Mouse (Mus musculus) midbrain, embryonic 11.5 days (tissue): Measurements from ENCODE around the gene Map1a. TPM values are rescaled to one million over a fixed set of nuclear protein-coding genes. Genes with fewer than 3 reads are reported as not detected.

ENCODE experiments used
- ATAC-seq: fragments of 200-750 bp; cut with Nextera tagmentation; 2 replicates; pipeline ENCODE4 v1.8.0; 2017; ENCODE audit warnings: moderate TSS enrichment, moderate library complexity; ENCODE audit not compliant: low FRiP score
- DNase-seq: peaks from one replicate; pipeline ENCODE4 v3.0.0; 2015; ENCODE audit warnings: low spot score; ENCODE audit errors: missing footprints
- H3K27ac ChIP-seq: fragments of 300-500 bp; sonication (generic); 2 replicates; pipeline ENCODE4 v1.5.1; 2014; ENCODE audit warnings: low read depth, low read length
- H3K27me3 ChIP-seq: fragments of 300-500 bp; sonication (generic); 2 replicates; pipeline ENCODE4 v1.6.1; 2014; ENCODE audit warnings: mild to moderate bottlenecking, low read length, moderate library complexity, mixed read lengths; ENCODE audit not compliant: control insufficient read depth, insufficient read depth
- H3K36me3 ChIP-seq: fragments of 300-500 bp; sonication (generic); 2 replicates; pipeline ENCODE4 v1.6.1; 2014; ENCODE audit warnings: mild to moderate bottlenecking, low read length, moderate library complexity, mixed read lengths; ENCODE audit not compliant: control insufficient read depth, insufficient read depth
- H3K4me1 ChIP-seq: fragments of 300-500 bp; sonication (generic); 2 replicates; pipeline ENCODE4 v1.6.1; 2014; ENCODE audit warnings: low read length; ENCODE audit not compliant: control insufficient read depth, insufficient read depth
- H3K4me2 ChIP-seq: fragments of 300-500 bp; sonication (generic); 2 replicates; pipeline ENCODE4 v1.6.1; 2014; ENCODE audit warnings: mild to moderate bottlenecking, moderate library complexity
- H3K4me3 ChIP-seq: fragments of 300-500 bp; sonication (generic); 2 replicates; pipeline ENCODE4 v1.5.1; 2014; ENCODE audit warnings: low read depth, low read length
- H3K9ac ChIP-seq: fragments of 300-500 bp; sonication (generic); 2 replicates; pipeline ENCODE4 v1.6.1; 2014; ENCODE audit warnings: low read length
- H3K9me3 ChIP-seq: fragments of 300-500 bp; sonication (generic); 2 replicates; pipeline ENCODE4 v1.6.1; 2016; ENCODE audit warnings: low read length; ENCODE audit not compliant: control insufficient read depth
- WGBS: fragments of 180-500 bp; shearing (Covaris S2); extraction: QIAGEN DNeasy Blood & Tissue Kit; methylation state at CpG from one replicate; pipeline ENCODE4 v1.1.7; 2014; 5-methylcytosine and 5-hydroxymethylcytosine counted together
- polyA plus RNA-seq: library from polyadenylated mRNA; unstranded; fragments of >200 nt; fragmentation: Nextera tagmentation; extraction: Ambion mirVana; gene quantifications from 2 replicates; pipeline ENCODE4 v1.2.1, GENCODE M21; 2014

Gene Map1a
- polyA plus RNA-seq, 1 experiment from 2014 or later: 14.3 TPM

DNA sequence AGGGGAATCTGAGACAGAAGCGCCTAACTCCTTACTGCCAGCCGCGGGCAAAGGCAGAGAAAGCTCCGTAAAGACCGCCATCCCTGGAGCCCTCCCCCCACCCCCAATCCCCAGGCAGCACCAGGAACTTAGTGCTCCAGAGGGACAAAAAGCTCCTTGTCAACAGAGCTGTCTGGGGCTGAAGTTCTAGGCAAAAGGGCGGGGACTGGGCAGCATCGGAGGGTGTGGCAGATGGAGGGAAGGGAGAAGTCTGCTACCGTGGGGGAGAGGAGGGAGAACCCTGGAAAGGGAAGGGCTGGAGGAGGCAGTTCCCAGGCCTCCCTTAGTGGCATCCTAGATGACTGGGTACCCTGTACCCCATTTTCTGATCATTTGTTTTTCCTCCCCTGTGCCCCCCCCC lies 8.7 kb downstream of the Map1a start:
- Histone ChIP-seq H3K9me3 (no peaks in the 10 kb centered on the region), H3K4me3 (no peak overlapping the region), H3K4me1 (peaks cover 45% of the 10 kb centered on the region), H3K9ac (peak overlapping the region; percentile 37), H3K4me2 (peak overlapping the region; percentile 65), H3K27ac (no peak overlapping the region), H3K36me3 (peaks cover 18% of the 10 kb centered on the region; the same call in 1 of the 2 replicates), H3K27me3 (no peaks in the 10 kb centered on the region)
- 6% methylated on average over 8 of the region's 8 CpGs for WGBS
- no peak for DNase-seq
- ATAC-seq: peak; percentile 22; the same call in 1 of the 2 replicates

DNA sequence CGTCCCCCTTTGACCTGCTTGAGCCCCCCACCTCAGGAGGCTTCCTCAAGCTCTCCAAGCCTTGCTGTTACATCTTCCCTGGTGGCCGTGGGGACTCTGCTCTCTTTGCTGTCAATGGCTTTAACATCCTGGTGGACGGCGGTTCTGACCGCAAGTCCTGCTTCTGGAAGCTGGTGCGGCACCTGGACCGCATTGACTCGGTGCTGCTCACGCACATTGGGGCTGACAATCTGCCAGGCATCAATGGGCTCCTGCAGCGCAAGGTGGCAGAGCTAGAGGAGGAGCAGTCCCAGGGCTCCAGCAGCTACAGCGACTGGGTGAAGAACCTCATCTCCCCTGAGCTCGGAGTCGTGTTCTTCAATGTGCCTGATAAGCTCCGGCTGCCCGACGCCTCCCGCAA lies 10.1 kb downstream of the Map1a start:
- Histone ChIP-seq H3K27ac (no peak overlapping the region), H3K4me3 (no peak overlapping the region), H3K27me3 (no peaks in the 10 kb centered on the region), H3K9me3 (no peaks in the 10 kb centered on the region), H3K4me2 (no peak overlapping the region), H3K36me3 (peaks cover 22% of the 10 kb centered on the region), H3K9ac (no peak overlapping the region), H3K4me1 (peaks cover 38% of the 10 kb centered on the region)
- DNase-seq (peak; percentile 61), ATAC-seq (no peak)
- 93% methylated on average over 17 of the region's 17 CpGs for WGBS

DNA sequence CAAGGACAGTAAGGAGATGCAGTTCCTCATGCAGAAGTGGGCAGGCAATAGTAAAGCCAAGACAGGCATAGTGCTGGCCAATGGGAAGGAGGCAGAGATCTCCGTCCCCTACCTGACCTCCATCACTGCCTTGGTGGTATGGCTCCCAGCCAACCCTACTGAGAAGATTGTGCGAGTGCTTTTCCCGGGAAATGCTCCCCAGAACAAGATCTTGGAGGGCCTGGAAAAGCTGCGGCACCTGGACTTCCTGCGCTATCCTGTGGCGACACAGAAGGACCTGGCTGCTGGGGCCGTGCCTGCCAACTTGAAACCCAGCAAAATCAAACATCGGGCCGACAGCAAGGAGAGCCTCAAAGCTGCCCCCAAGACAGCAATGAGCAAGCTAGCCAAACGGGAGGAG lies 10.6 kb downstream of the Map1a start:
- Histone ChIP-seq H3K4me2 (no peak overlapping the region), H3K9me3 (no peaks in the 10 kb centered on the region), H3K36me3 (peaks cover 22% of the 10 kb centered on the region), H3K4me3 (no peak overlapping the region), H3K27ac (no peak overlapping the region), H3K27me3 (no peaks in the 10 kb centered on the region), H3K9ac (no peak overlapping the region), H3K4me1 (peaks cover 33% of the 10 kb centered on the region)
- no peak for ATAC-seq
- no peak for DNase-seq
- 89% methylated on average over 10 of the region's 10 CpGs for WGBS

DNA sequence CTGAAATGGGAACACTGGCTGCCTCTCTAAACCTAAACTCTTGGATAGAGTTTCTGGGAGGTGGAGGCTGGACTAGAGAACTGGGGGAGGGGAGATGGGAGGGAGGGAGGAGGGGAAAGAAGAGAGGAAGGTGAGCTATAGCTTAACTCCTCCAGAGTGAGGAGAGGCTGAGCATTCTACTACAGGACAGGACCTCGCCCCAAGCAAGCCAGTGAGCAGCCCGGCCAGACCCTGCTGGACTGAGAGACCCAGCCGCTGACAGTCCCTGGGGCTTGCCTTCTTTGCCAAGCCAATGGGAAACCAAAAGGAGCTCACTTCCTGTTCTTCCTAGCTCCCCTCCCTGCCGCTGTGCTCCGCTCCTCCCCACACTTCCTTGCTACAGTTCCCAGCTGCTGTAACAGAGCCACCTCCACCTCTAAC lies 19.6 kb downstream of the Map1a start:
- H3K9ac ChIP-seq: no peak overlapping the region
- H3K4me1 ChIP-seq: no peaks in the 10 kb centered on the region
- 0 out of 2 replicates have a peak, but pooled peaks cover 7% of the 10 kb centered on the region for H3K36me3 ChIP-seq
- no peak overlapping the region for H3K4me2 ChIP-seq
- ATAC-seq: no peak
- no peak for DNase-seq
- H3K4me3 ChIP-seq: no peak overlapping the region
- WGBS: 41% methylated on average over 5 of the region's 5 CpGs
- no peaks in the 10 kb centered on the region for H3K27me3 ChIP-seq
- H3K9me3 ChIP-seq: no peaks in the 10 kb centered on the region
- no peak overlapping the region for H3K27ac ChIP-seq

DNA sequence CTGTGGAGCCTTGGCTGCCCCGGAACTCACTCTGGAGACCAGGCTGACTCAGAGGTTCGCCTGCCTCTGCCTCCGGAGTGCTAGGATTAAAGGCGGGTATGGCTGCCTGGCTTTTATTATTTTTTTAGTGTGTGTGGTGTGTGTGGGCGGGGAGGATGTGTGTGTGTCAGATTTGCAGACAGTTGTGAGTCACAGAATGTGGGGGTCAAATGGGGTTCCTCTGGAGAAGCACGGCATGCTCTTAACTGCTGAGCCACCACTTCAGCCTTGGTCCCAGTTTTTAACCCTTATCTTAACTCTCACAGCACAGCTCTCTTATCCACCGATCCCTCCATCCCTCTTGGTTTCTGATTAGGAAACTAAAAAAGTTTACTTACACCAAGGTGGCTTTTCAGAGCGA lies 26.9 kb downstream of the Map1a start:
- no peaks in the 10 kb centered on the region for H3K27me3 ChIP-seq
- H3K27ac ChIP-seq: no peak overlapping the region
- DNase-seq (no peak), ATAC-seq (no peak)
- H3K9ac ChIP-seq: no peak overlapping the region
- no peaks in the 10 kb centered on the region for H3K36me3 ChIP-seq
- 85% methylated on average over 8 of the region's 8 CpGs for WGBS
- H3K4me3 ChIP-seq: no peak overlapping the region
- H3K9me3 ChIP-seq: no peaks in the 10 kb centered on the region
- no peak overlapping the region for H3K4me2 ChIP-seq
- H3K4me1 ChIP-seq: no peaks in the 10 kb centered on the region

DNA sequence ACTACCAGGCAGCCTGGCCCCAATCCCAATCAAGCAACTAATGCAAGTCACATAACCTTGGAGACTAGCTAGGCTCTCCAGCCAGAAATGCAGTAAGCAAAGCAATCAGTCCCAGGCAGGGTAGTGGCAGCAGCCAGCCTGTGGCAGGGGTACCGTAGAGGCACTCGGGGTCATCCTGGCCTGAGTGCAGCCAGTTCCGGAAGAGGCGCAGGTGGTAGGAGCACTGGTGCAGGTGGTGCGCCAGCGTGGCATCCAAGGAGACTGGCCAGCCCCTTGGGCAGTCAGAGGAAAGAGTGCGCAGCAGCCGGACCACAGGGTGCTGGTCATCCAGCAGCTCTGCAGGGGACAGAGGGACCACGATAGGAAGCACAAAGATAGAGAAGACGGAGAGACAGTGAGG lies 33.6 kb downstream of the Map1a start:
- Histone ChIP-seq H3K27ac (no peak overlapping the region), H3K27me3 (no peaks in the 10 kb centered on the region), H3K36me3 (no peaks in the 10 kb centered on the region; the same call in 1 of the 2 replicates), H3K9ac (no peak overlapping the region), H3K9me3 (no peaks in the 10 kb centered on the region), H3K4me3 (no peak overlapping the region), H3K4me2 (no peak overlapping the region), H3K4me1 (no peaks in the 10 kb centered on the region)
- 91% methylated on average over 10 of the region's 10 CpGs for WGBS
- ATAC-seq (no peak), DNase-seq (no peak)

DNA sequence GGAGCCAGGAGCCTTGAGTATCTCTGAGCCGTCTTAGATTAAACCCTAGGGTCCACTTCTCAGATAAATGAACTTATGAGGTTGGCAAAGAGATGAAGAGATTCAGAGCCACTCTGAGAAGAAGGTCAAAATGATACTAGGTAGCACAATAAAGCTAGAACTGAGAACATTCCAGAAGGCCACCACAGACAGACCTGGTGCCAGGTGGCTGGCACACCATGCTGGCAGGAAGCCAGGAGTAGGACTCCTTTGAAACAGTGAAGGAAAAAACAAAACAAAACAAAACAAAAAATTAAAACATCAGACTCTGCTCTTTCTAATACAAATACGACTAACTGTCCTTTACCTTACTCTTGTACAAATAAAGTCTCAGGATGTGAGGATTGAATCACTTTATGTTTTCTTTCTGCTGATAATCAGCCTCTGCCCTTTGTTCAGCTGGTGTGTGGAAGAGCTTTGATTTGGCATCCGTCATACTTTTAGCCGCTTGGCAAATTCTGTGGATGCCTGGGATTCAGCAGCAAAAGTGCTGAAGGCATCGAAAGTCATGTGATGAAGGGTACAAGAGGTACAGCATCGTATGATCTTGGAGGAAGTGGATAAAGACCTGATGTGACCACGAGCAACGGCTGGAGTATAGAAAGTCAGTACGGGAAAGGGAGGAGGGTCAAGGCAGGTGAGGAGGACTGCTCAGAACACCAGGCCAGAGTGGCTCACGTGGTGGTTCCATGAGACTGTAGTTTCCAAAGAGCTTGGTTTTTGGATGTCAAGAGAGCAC lies 34.5 kb downstream of the Map1a start:
- no peak overlapping the region for H3K9ac ChIP-seq
- H3K27ac ChIP-seq: no peak overlapping the region
- no peaks in the 10 kb centered on the region for H3K27me3 ChIP-seq
- no peaks in the 10 kb centered on the region; the same call in 1 of the 2 replicates for H3K36me3 ChIP-seq
- H3K9me3 ChIP-seq: no peaks in the 10 kb centered on the region
- no peak overlapping the region for H3K4me3 ChIP-seq
- 91% methylated on average over 10 of the region's 10 CpGs for WGBS
- H3K4me2 ChIP-seq: no peak overlapping the region
- H3K4me1 ChIP-seq: no peaks in the 10 kb centered on the region
- ATAC-seq: no peak
- no peak for DNase-seq

DNA sequence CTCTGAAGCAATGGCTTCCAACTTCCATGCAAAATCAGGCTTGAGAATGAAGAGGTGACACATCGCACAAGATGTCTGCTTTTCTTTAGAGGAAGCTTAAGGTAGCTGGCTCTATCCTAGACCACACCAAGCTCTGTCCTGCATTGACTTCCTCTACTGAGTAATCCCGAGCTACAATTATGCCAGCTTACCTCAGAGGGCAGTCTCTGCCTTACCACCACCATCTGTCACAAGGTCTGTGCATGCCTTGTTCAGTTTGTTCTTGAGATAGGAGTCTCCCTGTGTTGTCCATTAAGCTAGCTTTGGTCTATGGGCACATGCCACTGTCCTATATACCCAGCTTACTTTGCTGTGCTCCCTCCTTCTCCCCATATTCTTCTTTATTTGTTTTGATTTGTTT lies 40.1 kb downstream of the Map1a start:
- no peak for DNase-seq
- H3K4me1 ChIP-seq: no peaks in the 10 kb centered on the region
- no peaks in the 10 kb centered on the region for H3K36me3 ChIP-seq
- H3K9me3 ChIP-seq: no peaks in the 10 kb centered on the region
- no peaks in the 10 kb centered on the region for H3K27me3 ChIP-seq
- 93% methylated on average over 2 of the region's 2 CpGs for WGBS
- H3K9ac ChIP-seq: no peak overlapping the region
- no peak for ATAC-seq
- no peak overlapping the region for H3K27ac ChIP-seq
- no peak overlapping the region for H3K4me2 ChIP-seq
- H3K4me3 ChIP-seq: no peak overlapping the region

DNA sequence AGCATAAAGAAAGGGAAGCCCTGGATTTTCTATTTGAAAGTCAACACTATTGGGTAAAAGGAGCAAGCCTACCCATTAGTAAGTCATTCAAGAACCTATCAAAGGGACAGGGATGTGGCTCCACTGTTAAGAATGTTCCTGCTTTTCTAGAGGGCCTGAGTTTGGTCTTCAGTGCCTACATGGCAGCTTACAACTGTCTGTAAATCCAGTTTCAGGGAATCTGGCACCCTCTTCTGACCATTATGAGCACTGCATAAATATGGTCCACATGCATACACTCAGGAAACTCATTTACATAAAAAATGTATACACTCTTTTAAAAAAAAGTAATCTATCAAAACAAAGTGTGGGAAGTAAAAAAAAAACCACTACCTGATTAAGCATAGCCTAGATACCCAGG lies 49.7 kb downstream of the Map1a start:
- Histone ChIP-seq H3K4me3 (no peak overlapping the region), H3K4me1 (no peaks in the 10 kb centered on the region), H3K4me2 (no peak overlapping the region), H3K27ac (no peak overlapping the region), H3K9ac (no peak overlapping the region), H3K36me3 (no peaks in the 10 kb centered on the region), H3K9me3 (no peaks in the 10 kb centered on the region), H3K27me3 (no peaks in the 10 kb centered on the region)
- ATAC-seq (no peak), DNase-seq (peak; percentile 82)
